Mouse (Mus musculus) testis, adult 2 months (tissue): ENCODE data around the gene Rab1a.

ENCODE experiments used
- CTCF ChIP-seq: fragments of 200-500 bp; IDR thresholded peaks from 2 replicates; pipeline ENCODE4 v1.5.1; 2012; ENCODE audit warnings: low read depth, mild to moderate bottlenecking, inconsistent platforms, low read length, moderate library complexity; ENCODE audit not compliant: control insufficient read depth, insufficient read depth, insufficient replicate concordance
- POLR2A ChIP-seq: fragments of 200-500 bp; IDR thresholded peaks from 2 replicates; pipeline ENCODE4 v1.6.1; 2012; ENCODE audit warnings: low read depth, mild to moderate bottlenecking, inconsistent platforms, low read length, moderate library complexity; ENCODE audit not compliant: control insufficient read depth

- TF ChIP-seq CTCF (no peak), POLR2A (no peak)
These were observed 27.4 kb downstream of the Rab1a start for GRCm38 (mm10) chr11:20228666-20229065.
